Mouse (Mus musculus): ENCODE data around the gene Gm5148.

- TF ChIP-seq CTCF (IDR thresholded peaks at IDR 0.05; ENCODE audit: low read depth), result no peak
- TF ChIP-seq EP300 (IDR thresholded peaks at IDR 0.05; ENCODE audit: low read depth), result no peak
Measured at GRCm38 (mm10) chr3:37723061-37723521, 1.2 kb downstream of the Gm5148 start.
